Mouse (Mus musculus) heart, postnatal 25 days (tissue): ENCODE measurements around the gene Hspa4l. TPM values are rescaled to one million over a fixed set of nuclear protein-coding genes. Genes with fewer than 3 reads are reported as not detected.
A peak's percentile ranks its signal among the peaks of the same experiment; 100 is the strongest.

Source experiments
- DNase-seq: peaks from one replicate; pipeline ENCODE4 v3.0.0; 2022; ENCODE audit warnings: low spot score
- intact Hi-C: fragments of 180-260 bp; cut with DNase I; formaldehyde crosslinking; loops from one replicate; pipeline ENCODE4 v1.15.1; 2025
- total RNA-seq, 2 experiments: library from RNA; stranded (reverse); gene quantifications; 2 replicates each; pipeline ENCODE4 v1.2.3; 2021

Hspa4l gene
- total RNA-seq: 10 to 100 TPM; 45.8 to 60.2 TPM

- no peak for DNase-seq
- intact Hi-C loops: loop anchor here (10.0 kb wide), 2 partner anchors 341 to 1859 kb away; partner anchors contain the start of genes Fat4 and Pgrmc2
Measured at GRCm38 (mm10) chr3:40744024-40744835, at the start of gene Hspa4l. Gene Hspa4l (plus strand): TSS chr3:40744495.

GRCm38 (mm10) chr3:40695162-40695561 is 49.1 kb upstream of the Hspa4l start:
- intact Hi-C loops: no loop called here
- no peak for DNase-seq

DNA sequence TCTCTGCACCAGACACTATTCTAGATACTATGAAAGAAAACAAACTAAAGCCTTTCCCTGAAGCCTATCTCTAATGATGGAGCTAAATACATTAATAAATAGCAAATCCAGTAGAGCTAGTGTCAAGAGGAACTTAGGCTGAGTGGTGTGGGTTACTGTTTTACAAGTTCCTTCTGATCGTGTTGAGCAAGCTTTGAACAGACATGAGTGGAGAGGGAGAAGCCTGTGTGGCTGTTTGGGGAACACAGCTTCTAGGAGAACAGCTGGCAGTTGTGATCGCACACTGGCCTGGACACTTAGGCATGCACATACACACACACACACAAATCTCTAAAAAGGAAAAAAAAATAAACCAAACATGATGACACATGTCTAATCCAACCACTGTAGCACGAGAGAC is 45.5 kb upstream of the Hspa4l start:
- DNase-seq: no peak
- intact Hi-C loops: no loop called here

GRCm38 (mm10) chr3:40704816-40705430 is 39.4 kb upstream of the Hspa4l start:
- intact Hi-C loops: no loop called here
- DNase-seq: no peak

DNA sequence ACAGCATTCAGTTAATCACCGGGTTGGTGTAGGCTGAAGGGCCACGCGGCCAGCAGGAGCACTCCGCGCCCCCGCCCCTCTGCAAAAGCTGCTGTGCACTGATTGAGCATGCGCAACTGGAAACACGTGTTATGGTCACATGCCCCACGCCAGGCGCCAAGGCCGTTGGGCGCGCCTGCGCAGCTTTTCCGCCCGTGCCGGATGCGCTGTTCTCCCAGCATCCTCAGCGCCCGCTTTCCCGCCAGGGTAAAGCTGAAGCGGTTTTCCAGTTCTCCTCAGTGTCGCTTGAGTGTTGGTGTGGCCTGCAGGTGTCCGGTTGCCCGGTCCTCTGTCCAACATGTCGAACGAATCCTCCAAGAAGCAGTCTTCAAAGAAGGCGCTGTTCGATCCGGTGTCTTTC is 35.6 kb upstream of the Hspa4l start, which contains the start of gene Slc25a31:
Gene Slc25a31, plus strand, starts transcription at position 201 of the 400 bp plus-strand sequence.
- DNase-seq: no peak
- intact Hi-C loops: no loop called here

- intact Hi-C loops: no loop called here
- no peak for DNase-seq
Measured at GRCm38 (mm10) chr3:40716056-40716455, 28.2 kb upstream of the Hspa4l start.

DNA sequence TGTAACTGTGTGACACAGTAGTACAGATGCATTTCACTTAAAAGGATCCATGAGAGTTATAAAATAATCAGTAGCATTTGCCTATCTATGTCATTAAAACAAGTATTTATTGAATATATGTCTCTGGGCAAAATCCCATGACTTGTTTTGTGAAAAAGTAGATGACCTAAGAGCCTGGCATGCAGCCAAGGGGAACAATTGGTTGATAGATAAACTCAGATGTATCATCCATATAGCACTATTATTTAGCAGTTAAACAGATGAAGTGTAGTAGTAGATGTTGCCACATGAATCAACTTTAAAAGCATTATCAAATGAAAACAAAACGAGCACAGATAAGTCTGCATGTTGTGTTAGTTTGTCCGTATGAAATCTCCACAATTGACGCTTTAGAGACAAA is 25.3 kb upstream of the Hspa4l start:
- intact Hi-C loops: no loop called here
- no peak for DNase-seq

GRCm38 (mm10) chr3:40738381-40738912 is 5.8 kb upstream of the Hspa4l start:
- intact Hi-C loops: no loop called here
- no peak for DNase-seq

GRCm38 (mm10) chr3:40744836-40745660 is 753 bp downstream of the Hspa4l start:
- intact Hi-C loops: loop anchor here (5.0 to 10.0 kb wide), 5 partner anchors 52 to 1860 kb away; partner anchors contain the start of genes Fat4 and Pgrmc2

DNA sequence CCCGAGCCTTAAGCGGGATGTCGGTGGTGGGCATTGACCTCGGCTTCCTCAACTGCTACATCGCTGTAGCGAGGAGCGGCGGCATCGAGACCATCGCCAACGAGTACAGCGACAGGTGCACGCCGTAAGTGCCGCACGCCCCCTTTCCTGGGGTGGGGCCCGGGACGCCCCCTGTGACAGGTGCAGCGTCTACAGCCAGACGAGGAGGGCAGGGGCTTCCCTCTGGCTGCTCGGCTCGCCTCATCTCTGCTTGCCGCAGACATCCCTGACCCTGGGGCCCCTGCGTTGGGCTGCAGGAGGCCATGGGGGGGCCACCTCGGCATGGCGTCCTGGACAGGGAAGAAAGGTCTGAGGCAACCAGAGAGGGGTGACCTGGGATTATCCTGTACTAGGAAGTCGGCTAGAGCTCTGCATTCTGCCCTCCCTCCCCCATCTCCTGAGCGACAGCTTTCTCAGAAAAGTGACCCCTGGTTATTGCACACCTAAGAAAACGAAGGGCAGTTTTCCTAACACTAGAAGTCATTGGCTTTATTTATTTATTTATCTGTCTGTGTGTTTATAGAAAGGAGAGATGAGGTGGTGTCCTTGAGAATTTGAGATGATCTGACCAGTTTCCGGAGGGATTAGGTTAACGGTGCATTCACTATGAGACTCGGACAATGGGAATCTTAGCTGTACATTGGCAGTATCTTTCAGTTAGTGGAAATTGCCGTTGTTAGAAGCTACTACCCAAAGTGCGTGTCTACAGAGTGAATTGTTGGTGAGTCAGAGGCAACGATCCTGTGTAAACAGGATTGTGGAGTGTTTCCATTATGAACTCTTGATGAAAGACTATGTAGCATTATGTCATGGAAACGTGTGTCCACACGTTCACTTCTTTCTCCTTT is 1.6 kb downstream of the Hspa4l start:
- DNase-seq: no peak
- intact Hi-C loops: loop anchor here (5.0 to 10.0 kb wide), 5 partner anchors 51 to 1861 kb away; partner anchors contain the start of genes Fat4 and Pgrmc2

More at GRCm38 (mm10) chr3:40744836-40745660, 753 bp downstream of the Hspa4l start:
- DNase-seq: peak; percentile 85

DNA sequence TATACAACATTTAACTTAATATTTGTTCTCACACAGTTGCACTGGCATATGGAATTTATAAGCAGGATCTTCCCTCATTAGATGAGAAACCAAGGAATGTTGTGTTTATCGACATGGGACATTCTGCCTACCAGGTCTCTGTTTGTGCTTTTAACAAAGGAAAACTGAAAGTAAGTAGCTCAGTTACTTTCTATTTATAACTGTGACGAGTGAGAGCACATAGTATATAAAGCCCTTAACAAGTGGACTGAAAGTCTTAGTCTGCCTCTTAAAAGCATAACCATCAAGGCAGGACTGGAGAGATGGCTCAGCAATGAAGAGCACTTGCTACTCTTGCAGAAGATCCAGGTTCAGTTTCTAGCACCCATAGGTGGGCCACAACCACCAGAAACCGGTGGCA is 16.5 kb downstream of the Hspa4l start:
- no peak for DNase-seq
- intact Hi-C loops: no loop called here

DNA sequence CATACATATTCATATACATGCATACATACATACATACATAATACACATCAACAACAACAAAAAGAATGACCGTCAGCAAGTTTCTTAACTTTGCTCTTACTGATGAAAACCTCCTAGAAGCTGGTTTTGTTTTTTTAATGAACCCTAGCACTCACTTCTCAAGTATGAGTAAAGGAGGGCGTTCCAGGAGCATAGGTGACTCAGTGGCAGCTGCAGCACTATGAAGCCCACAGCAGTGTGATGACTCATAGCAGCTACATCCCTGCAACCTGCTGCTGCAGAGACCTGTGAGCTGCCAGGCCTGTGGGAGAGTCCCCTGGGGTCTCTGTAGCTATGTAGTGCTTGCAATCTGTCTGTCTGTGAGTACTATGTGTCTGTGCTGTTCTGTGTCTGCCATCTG is 17.0 kb downstream of the Hspa4l start:
- intact Hi-C loops: no loop called here
- DNase-seq: no peak

DNA sequence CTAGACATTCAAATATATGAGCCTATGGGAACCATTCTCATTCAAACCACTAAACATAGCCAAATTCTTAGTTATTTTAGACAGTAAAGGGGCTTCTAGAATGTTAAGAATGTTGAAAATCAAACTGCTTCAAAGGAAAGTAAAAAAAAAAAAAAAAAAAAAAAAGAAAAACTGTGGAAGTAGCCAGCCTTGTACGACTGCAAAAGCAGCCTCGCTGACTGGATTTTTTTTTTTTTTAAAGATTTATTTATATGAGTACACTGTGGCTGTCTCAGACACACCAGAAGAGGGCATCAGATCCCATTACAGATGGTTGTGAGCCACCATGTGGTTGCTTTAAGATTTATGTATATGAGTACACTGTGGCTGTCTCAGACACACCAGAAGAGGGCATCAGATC is 49.5 kb downstream of the Hspa4l start:
- DNase-seq: no peak
- intact Hi-C loops: no loop called here

GRCm38 (mm10) chr3:40798054-40798453 is 53.8 kb downstream of the Hspa4l start:
- intact Hi-C loops: loop anchor here (5.0 kb wide), 1 partner anchor 51 kb away; no protein-coding TSS in a partner anchor
- DNase-seq: no peak

DNA sequence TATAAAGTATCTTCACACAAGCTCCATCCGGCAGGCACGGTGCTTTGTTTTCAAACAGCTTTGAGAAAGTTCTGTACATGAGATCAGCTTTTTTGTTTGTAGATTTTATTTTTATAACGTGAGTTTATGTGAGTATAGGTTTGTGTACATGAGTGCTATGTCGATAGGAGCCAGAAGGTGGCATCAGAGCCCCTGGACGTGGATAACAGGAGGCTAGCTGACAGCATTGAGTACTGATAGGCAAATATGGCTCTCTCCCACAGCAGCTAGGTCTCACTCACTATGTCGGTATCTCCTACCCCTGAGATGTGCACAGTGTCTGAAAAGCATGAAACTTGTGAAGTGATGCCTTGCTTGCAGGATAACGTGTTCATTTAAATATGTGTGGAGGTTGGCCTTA is 54.2 kb downstream of the Hspa4l start:
- intact Hi-C loops: loop anchor here (5.0 kb wide), 1 partner anchor 51 kb away; no protein-coding TSS in a partner anchor
- no peak for DNase-seq

GRCm38 (mm10) chr3:40799530-40800372 is 55.5 kb downstream of the Hspa4l start, which contains the start of gene Plk4:
Gene Plk4 (plus strand): TSS chr3:40800019.
- peak; percentile 90 for DNase-seq
- intact Hi-C loops: loop anchor here (5.0 kb wide), 1 partner anchor 52 kb away; no protein-coding TSS in a partner anchor

GRCm38 (mm10) chr3:40800373-40800823 is 56.1 kb downstream of the Hspa4l start:
- intact Hi-C loops: no loop called here
- DNase-seq: peak; percentile 1

DNA sequence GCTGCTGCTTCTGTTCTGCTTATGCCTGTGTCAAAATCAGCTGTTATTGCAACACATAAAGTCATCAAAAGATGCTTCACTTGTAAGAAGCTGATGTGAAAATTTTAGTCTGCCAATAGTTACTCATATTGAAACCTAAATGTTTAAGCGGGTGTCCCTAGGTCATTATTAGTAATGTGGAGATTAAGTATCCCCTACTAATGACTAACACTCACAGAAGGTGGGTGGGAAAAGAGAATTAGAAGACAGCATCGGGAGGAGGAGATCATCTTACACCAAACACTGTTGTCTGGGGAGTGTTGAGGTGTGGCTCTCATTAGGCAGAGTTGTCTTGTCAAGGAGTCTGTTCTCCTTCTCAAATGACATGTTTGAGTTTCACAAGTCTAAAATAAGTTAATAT is 62.6 kb downstream of the Hspa4l start:
- DNase-seq: no peak
- intact Hi-C loops: no loop called here
